Mouse (Mus musculus) spleen, embryonic (tissue): ENCODE data around the gene Mau2.

Experiments
- CTCF ChIA-PET: fragments of 350-600 bp; sonication (Branson Sonifier 250); formaldehyde crosslinking; loops from one replicate; lab custom pipeline; 2022; lab: Charles Lee

Mau2 gene

GRCm38 (mm10) chr8:69974806-69975205 is 67.7 kb downstream of the Mau2 start:
- CTCF ChIA-PET, result interaction anchor here (0.6 kb wide), 1 partner anchor 29 kb away, joined by 3 read pairs; no protein-coding TSS in a partner anchor

- CTCF ChIA-PET, result no interaction called here
Observed at GRCm38 (mm10) chr8:69974194-69974614, 68.3 kb downstream of the Mau2 start.

GRCm38 (mm10) chr8:69973442-69974161 is 68.9 kb downstream of the Mau2 start:
- CTCF ChIA-PET, result no interaction called here

- CTCF ChIA-PET, result no interaction called here
Observed at GRCm38 (mm10) chr8:69973063-69973441, 69.5 kb downstream of the Mau2 start.

DNA sequence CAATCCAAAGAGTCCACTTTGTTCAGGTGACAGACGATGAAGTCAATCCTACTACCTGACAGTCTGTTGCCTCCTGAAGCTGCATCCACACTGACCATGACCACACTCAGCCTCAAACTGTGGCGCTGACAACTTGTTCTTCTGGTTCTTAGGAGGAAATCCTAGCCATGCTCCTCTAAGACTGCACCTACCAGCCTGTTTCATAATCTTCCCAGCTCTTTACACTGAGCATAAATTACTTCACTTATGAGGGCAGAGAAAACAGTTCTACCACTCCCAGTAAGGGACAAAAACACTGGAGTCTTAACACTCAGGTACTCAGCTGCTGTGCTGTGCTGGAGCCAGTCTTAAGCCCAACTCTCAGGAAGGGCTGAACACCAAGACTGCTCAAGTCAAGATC is 71.7 kb downstream of the Mau2 start:
- CTCF ChIA-PET, result interaction anchor here (1.3 kb wide), 1 partner anchor 11 kb away, joined by 3 read pairs; no protein-coding TSS in a partner anchor

DNA sequence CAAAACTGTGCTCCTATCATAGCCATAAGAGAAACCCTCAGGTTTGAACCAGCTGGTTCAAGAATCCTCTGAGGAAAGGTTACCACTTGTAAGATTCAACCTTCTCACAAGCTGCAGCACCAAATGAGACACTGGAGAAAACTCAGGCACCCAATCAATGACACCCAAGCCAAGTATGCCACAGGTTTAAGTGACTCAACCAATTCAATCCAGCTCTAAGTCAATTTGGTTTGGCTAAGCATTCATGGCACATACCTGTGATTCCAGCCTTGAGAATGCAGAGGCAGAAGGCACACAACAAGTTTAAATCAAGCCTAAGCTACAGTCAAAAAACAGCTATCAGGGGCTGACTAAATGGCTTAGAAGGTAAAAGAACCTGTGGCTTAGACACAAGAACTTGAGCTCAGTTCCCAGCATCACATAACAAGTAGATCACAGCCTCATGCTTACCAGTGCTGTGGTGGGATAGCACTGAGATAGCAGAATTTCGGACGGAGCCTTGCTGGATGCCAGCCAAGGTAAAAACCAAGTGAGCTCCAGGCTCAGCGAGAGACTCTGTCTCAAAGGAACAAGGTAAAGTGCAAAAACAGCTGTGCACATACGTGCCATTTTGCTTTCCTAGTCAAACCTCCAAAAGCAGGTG is 75.1 kb downstream of the Mau2 start:
- CTCF ChIA-PET, result no interaction called here
